Mouse (Mus musculus): ENCODE results near the gene Csmd2. TPM values are rescaled to one million over a fixed set of nuclear protein-coding genes. Genes with fewer than 3 reads are reported as not detected.

Gene Csmd2
- polyA plus RNA-seq, 1 experiment from 2014 or later, result 0.09 TPM

DNA sequence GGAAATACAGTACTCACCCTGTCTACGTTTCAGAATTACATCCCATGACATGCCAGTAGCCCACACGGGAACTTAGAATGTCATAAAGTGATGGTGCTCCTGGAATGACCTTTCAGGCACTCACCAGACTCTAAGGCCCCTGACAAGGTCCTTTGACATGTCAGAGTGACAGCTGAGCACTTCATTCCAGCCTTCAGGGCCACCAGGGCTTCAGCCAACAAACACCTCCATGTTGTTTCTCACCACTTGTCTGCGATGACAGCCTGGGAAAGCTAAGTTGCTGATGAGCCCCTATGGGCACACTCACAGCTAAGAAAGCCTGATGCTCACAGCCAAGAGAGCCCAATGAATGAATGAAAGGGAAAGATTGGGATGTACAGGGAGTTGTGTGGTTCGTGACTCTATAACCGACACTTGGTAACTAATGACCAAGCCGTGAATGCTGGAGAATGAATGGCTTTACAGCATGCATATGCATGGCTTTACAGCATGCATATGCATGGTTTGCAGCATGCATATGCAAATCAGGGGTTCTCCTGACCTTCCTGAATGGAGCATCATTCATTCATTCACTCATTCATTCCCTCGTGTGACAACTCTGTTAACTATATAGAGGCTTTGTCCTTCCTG, 432.4 kb downstream of the Csmd2 start:
- Histone ChIP-seq H3K27ac (ENCODE audit: low read length) (no peak overlapping the region), H3K4me3 (ENCODE audit: low read length) (no peak overlapping the region), H3K9me3 (ENCODE audit: control insufficient read depth, low read length) (no peaks in the 10 kb centered on the region), H3K36me3 (ENCODE audit: control insufficient read depth, insufficient read depth, low read length) (no peaks in the 10 kb centered on the region), H3K9ac (ENCODE audit: low read length) (no peak overlapping the region), H3K27me3 (ENCODE audit: control insufficient read depth, insufficient read depth, low read depth, low read length) (no peaks in the 10 kb centered on the region), H3K4me2 (ENCODE audit: low read depth, low read length) (no peak overlapping the region), H3K4me1 (replicated peaks; ENCODE audit: control insufficient read depth, insufficient read depth, low read length) (peaks cover 14% of the 10 kb centered on the region)
- WGBS, result 65% methylated on average over 7 of the region's 7 CpGs
- ATAC-seq (ENCODE audit: low read depth), result no peak

DNA sequence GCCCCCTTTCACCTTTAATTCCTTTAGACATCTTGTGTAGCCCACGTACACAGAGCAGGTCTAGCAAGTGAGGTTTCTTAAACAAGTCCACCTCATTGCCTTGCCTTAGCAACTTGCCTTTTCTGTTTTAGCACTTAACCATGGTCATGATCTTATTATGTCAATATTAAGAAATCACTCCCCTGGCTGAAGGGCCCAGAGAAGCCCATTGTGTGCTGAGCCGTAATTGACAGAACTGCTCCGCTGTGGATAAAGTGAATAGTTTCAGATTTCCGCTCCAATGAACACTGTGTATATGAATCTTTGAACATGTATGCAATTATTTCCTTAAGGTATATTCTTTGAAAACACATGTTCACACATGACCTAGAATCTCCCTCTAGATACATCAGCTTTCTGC, 434.8 kb downstream of the Csmd2 start:
- peak; percentile 83 for ATAC-seq (ENCODE audit: low read depth)
- WGBS, result 64% methylated on average over 4 of the region's 4 CpGs

DNA sequence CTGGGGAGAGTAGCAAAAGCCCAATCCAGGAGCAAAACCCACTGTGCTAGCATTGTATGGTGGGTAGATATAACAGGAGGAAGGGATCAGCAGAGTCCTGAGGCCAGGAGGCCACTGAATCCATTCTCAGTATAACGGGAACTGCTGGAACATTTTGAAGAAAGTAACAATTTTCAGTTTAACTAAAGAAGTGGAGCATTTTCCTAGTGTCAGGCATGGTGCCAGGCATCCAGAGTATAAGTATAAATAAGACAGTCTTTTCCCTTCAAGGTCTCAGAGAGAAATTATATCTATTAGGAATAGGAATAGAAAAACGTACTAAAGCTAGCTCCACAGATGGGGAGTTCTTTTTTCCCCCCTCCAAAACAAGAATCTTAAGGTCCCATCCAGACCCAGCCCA, 437.7 kb downstream of the Csmd2 start:
- Histone ChIP-seq H3K9ac (ENCODE audit: low read length) (no peak overlapping the region), H3K27ac (ENCODE audit: low read length) (no peak overlapping the region), H3K9me3 (ENCODE audit: control insufficient read depth, low read length) (no peaks in the 10 kb centered on the region), H3K4me2 (ENCODE audit: low read depth, low read length) (no peak overlapping the region), H3K36me3 (ENCODE audit: control insufficient read depth, insufficient read depth, low read length) (no peaks in the 10 kb centered on the region), H3K27me3 (ENCODE audit: control insufficient read depth, insufficient read depth, low read depth, low read length) (no peaks in the 10 kb centered on the region), H3K4me3 (ENCODE audit: low read length) (no peak overlapping the region), H3K4me1 (replicated peaks; ENCODE audit: control insufficient read depth, insufficient read depth, low read length) (peaks cover 23% of the 10 kb centered on the region)
- 49% methylated on average over 2 of the region's 2 CpGs for WGBS
- ATAC-seq (ENCODE audit: low read depth), result no peak

More for the DNA sequence above, 434.8 kb downstream of the Csmd2 start:
- Histone ChIP-seq H3K4me2 (ENCODE audit: low read depth, low read length) (0 out of 2 replicates have a peak overlapping the region, but pooled peaks have one; percentile 6), H3K36me3 (ENCODE audit: control insufficient read depth, insufficient read depth, low read length) (no peaks in the 10 kb centered on the region), H3K4me3 (ENCODE audit: low read length) (no peak overlapping the region), H3K9ac (ENCODE audit: low read length) (no peak overlapping the region), H3K27me3 (ENCODE audit: control insufficient read depth, insufficient read depth, low read depth, low read length) (no peaks in the 10 kb centered on the region), H3K9me3 (ENCODE audit: control insufficient read depth, low read length) (no peaks in the 10 kb centered on the region), H3K27ac (ENCODE audit: low read length) (peak overlapping the region; percentile 79), H3K4me1 (replicated peaks; ENCODE audit: control insufficient read depth, insufficient read depth, low read length) (peaks cover 14% of the 10 kb centered on the region)

- ATAC-seq (ENCODE audit: low read depth), result peak; percentile 78
- WGBS, result 62% methylated on average over 14 of the region's 14 CpGs
- H3K36me3 ChIP-seq (ENCODE audit: control insufficient read depth, insufficient read depth, low read length), result no peaks in the 10 kb centered on the region
Observed at GRCm38 (mm10) chr4:128427261-128428030, 439.8 kb downstream of the Csmd2 start.

GRCm38 (mm10) chr4:128428303-128429107, 440.8 kb downstream of the Csmd2 start:
- H3K27ac ChIP-seq (ENCODE audit: low read length), result peak overlapping the region; percentile 65
- WGBS, result 57% methylated on average over 18 of the region's 18 CpGs
- no peaks in the 10 kb centered on the region for H3K27me3 ChIP-seq (ENCODE audit: control insufficient read depth, insufficient read depth, low read depth, low read length)
- no peak for ATAC-seq (ENCODE audit: low read depth)
- H3K4me1 ChIP-seq (replicated peaks; ENCODE audit: control insufficient read depth, insufficient read depth, low read length), result peaks cover 9% of the 10 kb centered on the region
- H3K4me3 ChIP-seq (ENCODE audit: low read length), result no peak overlapping the region
- H3K9me3 ChIP-seq (ENCODE audit: control insufficient read depth, low read length), result no peaks in the 10 kb centered on the region
- no peak overlapping the region for H3K9ac ChIP-seq (ENCODE audit: low read length)
- no peaks in the 10 kb centered on the region for H3K36me3 ChIP-seq (ENCODE audit: control insufficient read depth, insufficient read depth, low read length)
- 0 out of 2 replicates have a peak overlapping the region, but pooled peaks have one; percentile 12 for H3K4me2 ChIP-seq (ENCODE audit: low read depth, low read length)

More at GRCm38 (mm10) chr4:128427261-128428030, 439.8 kb downstream of the Csmd2 start:
- Histone ChIP-seq H3K27me3 (ENCODE audit: control insufficient read depth, insufficient read depth, low read depth, low read length) (no peaks in the 10 kb centered on the region), H3K27ac (ENCODE audit: low read length) (peak overlapping the region; percentile 91), H3K4me1 (replicated peaks; ENCODE audit: control insufficient read depth, insufficient read depth, low read length) (peaks cover 15% of the 10 kb centered on the region), H3K4me2 (ENCODE audit: low read depth, low read length) (peak overlapping the region; percentile 26; the same call in 1 of the 2 replicates), H3K9ac (ENCODE audit: low read length) (peak overlapping the region; percentile 19; the same call in 1 of the 2 replicates), H3K9me3 (ENCODE audit: control insufficient read depth, low read length) (no peaks in the 10 kb centered on the region), H3K4me3 (ENCODE audit: low read length) (no peak overlapping the region)

DNA sequence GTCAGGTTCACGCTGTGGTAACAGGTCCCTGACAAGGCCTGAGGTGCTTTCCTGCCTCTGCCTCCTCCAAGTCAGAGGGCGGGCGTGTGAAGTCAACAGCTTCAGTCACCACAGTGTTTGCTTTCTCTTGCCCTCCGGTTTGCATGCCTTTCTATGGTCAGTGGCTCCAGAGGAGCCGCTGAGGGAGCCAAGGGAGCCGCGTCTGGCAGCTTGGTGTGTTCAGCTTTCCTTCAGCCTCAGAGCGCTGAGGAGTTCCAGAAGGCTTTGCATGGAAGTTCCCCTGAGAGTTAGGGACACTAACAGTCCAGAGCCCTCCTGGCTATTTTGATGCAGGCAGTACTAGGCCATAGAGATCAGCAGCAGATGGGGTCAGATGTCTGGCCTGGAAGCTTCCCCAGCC, 441.9 kb downstream of the Csmd2 start:
- Histone ChIP-seq H3K36me3 (ENCODE audit: control insufficient read depth, insufficient read depth, low read length) (no peaks in the 10 kb centered on the region), H3K27ac (ENCODE audit: low read length) (no peak overlapping the region), H3K27me3 (ENCODE audit: control insufficient read depth, insufficient read depth, low read depth, low read length) (no peaks in the 10 kb centered on the region), H3K4me1 (replicated peaks; ENCODE audit: control insufficient read depth, insufficient read depth, low read length) (peaks cover 9% of the 10 kb centered on the region), H3K4me2 (ENCODE audit: low read depth, low read length) (no peak overlapping the region), H3K4me3 (ENCODE audit: low read length) (no peak overlapping the region), H3K9ac (ENCODE audit: low read length) (no peak overlapping the region), H3K9me3 (ENCODE audit: control insufficient read depth, low read length) (no peaks in the 10 kb centered on the region)
- 78% methylated on average over 8 of the region's 8 CpGs for WGBS
- ATAC-seq (ENCODE audit: low read depth), result no peak

DNA sequence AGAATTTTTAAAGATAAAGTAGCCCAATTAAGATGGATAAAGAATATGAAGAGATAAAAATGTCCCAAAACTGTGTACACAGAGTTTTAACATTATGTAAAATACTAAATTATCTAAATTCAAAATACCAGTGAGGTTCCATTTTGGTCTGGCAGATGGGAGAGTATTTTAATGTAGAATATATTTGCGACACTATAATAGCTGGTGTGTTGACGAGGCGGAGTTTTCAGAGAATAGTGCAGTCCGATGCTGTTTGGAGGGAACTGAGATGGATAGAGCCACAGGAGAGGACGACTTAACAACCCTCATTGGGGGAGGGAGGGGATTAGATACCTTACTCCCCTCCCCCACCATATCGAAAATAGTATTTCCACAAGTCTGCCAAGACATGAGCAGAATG, 452.9 kb downstream of the Csmd2 start:
- Histone ChIP-seq H3K27ac (ENCODE audit: low read length) (no peak overlapping the region), H3K4me3 (ENCODE audit: low read length) (no peak overlapping the region), H3K4me2 (ENCODE audit: low read depth, low read length) (no peak overlapping the region), H3K27me3 (ENCODE audit: control insufficient read depth, insufficient read depth, low read depth, low read length) (no peaks in the 10 kb centered on the region), H3K4me1 (replicated peaks; ENCODE audit: control insufficient read depth, insufficient read depth, low read length) (no peaks in the 10 kb centered on the region), H3K9ac (ENCODE audit: low read length) (no peak overlapping the region), H3K9me3 (ENCODE audit: control insufficient read depth, low read length) (no peaks in the 10 kb centered on the region), H3K36me3 (ENCODE audit: control insufficient read depth, insufficient read depth, low read length) (no peaks in the 10 kb centered on the region)
- no peak for ATAC-seq (ENCODE audit: low read depth)
- WGBS, result 84% methylated on average over 6 of the region's 6 CpGs

GRCm38 (mm10) chr4:128441228-128441627, 453.6 kb downstream of the Csmd2 start:
- Histone ChIP-seq H3K27me3 (ENCODE audit: control insufficient read depth, insufficient read depth, low read depth, low read length) (no peaks in the 10 kb centered on the region), H3K4me1 (replicated peaks; ENCODE audit: control insufficient read depth, insufficient read depth, low read length) (no peaks in the 10 kb centered on the region), H3K9ac (ENCODE audit: low read length) (no peak overlapping the region), H3K27ac (ENCODE audit: low read length) (no peak overlapping the region), H3K4me3 (ENCODE audit: low read length) (no peak overlapping the region), H3K4me2 (ENCODE audit: low read depth, low read length) (no peak overlapping the region), H3K9me3 (ENCODE audit: control insufficient read depth, low read length) (no peaks in the 10 kb centered on the region), H3K36me3 (ENCODE audit: control insufficient read depth, insufficient read depth, low read length) (no peaks in the 10 kb centered on the region)
- 62% methylated on average over 2 of the region's 2 CpGs for WGBS
- no peak for ATAC-seq (ENCODE audit: low read depth)

DNA sequence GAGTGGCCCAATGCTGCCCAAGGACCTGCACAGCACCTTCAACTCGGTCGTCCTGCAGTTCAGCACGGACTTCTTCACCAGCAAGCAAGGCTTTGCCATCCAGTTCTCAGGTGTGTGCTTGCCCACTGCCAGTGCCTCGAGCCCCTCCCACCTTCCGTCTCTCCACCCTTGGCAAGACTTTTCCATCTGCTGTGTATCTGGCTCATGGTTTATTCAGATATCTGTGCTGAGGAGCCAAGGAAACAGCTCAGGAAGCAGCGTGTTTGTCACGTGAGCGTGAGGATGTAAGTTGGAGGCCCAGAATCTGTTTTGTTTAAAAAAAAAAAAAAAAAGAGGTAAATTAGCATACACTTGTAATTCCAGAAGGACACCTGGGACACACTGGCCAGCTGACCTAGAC, 455.1 kb downstream of the Csmd2 start:
- 65% methylated on average over 8 of the region's 8 CpGs for WGBS
- Histone ChIP-seq H3K4me3 (ENCODE audit: low read length) (no peak overlapping the region), H3K9me3 (ENCODE audit: control insufficient read depth, low read length) (no peaks in the 10 kb centered on the region), H3K4me1 (replicated peaks; ENCODE audit: control insufficient read depth, insufficient read depth, low read length) (no peaks in the 10 kb centered on the region), H3K27me3 (ENCODE audit: control insufficient read depth, insufficient read depth, low read depth, low read length) (no peaks in the 10 kb centered on the region), H3K27ac (ENCODE audit: low read length) (no peak overlapping the region), H3K36me3 (ENCODE audit: control insufficient read depth, insufficient read depth, low read length) (no peaks in the 10 kb centered on the region), H3K9ac (ENCODE audit: low read length) (no peak overlapping the region), H3K4me2 (ENCODE audit: low read depth, low read length) (no peak overlapping the region)
- ATAC-seq (ENCODE audit: low read depth), result no peak

Data from lung, embryonic 16.5 days (tissue).